Mouse (Mus musculus) ovary, postnatal 14 days (tissue): ENCODE data around the gene Atad3a.
A peak's percentile ranks its signal among the peaks of the same experiment; 100 is the strongest.

Source experiments
- DNase-seq: peaks from one replicate; pipeline ENCODE4 v3.0.0; 2022; ENCODE audit warnings: low spot score

The Atad3a gene

GRCm38 (mm10) chr4:155739152-155739551 lies 21.7 kb downstream of the Atad3a start:
- DNase-seq: no peak

GRCm38 (mm10) chr4:155738262-155738661 lies 22.6 kb downstream of the Atad3a start:
- no peak for DNase-seq

GRCm38 (mm10) chr4:155736421-155736820 lies 24.5 kb downstream of the Atad3a start:
- DNase-seq: no peak

- no peak for DNase-seq
Measured at GRCm38 (mm10) chr4:155735788-155736187, 25.1 kb downstream of the Atad3a start.

GRCm38 (mm10) chr4:155734951-155735702 lies 25.8 kb downstream of the Atad3a start:
- peak; percentile 24 for DNase-seq

- DNase-seq: peak; percentile 74
Measured at GRCm38 (mm10) chr4:155734350-155734941, 26.4 kb downstream of the Atad3a start, which contains the start of gene Tmem240. Tmem240 (plus strand) TSS chr4:155734800.

- DNase-seq: no peak
Measured at GRCm38 (mm10) chr4:155733267-155733666, 27.6 kb downstream of the Atad3a start.

GRCm38 (mm10) chr4:155727993-155728392 lies 32.9 kb downstream of the Atad3a start:
- DNase-seq: no peak

GRCm38 (mm10) chr4:155721668-155722083 lies 39.2 kb downstream of the Atad3a start:
- DNase-seq: no peak

GRCm38 (mm10) chr4:155710521-155711252 lies 50.2 kb downstream of the Atad3a start:
- no peak for DNase-seq

- no peak for DNase-seq
Measured at GRCm38 (mm10) chr4:155708988-155709387, 51.9 kb downstream of the Atad3a start.

GRCm38 (mm10) chr4:155708582-155708981 lies 52.3 kb downstream of the Atad3a start:
- DNase-seq: no peak

- DNase-seq: no peak
Measured at GRCm38 (mm10) chr4:155705592-155705929, 55.3 kb downstream of the Atad3a start.

GRCm38 (mm10) chr4:155704721-155705591 lies 55.9 kb downstream of the Atad3a start, which contains the start of gene Ssu72:
Ssu72 (plus strand) TSS chr4:155704800.
- peak; percentile 88 for DNase-seq

- no peak for DNase-seq
Measured at GRCm38 (mm10) chr4:155703425-155703929, 57.4 kb downstream of the Atad3a start.

- no peak for DNase-seq
Measured at GRCm38 (mm10) chr4:155700425-155700824, 60.5 kb downstream of the Atad3a start.

- DNase-seq: no peak
Measured at GRCm38 (mm10) chr4:155696261-155697255, 64.3 kb downstream of the Atad3a start.

- DNase-seq: no peak
Measured at GRCm38 (mm10) chr4:155695531-155696062, 65.3 kb downstream of the Atad3a start.

GRCm38 (mm10) chr4:155694482-155695401 lies 66.2 kb downstream of the Atad3a start:
- DNase-seq: peak; percentile 46
